Mouse (Mus musculus): Measurements from ENCODE around the gene Asap3. TPM values are rescaled to one million over a fixed set of nuclear protein-coding genes. Genes with fewer than 3 reads are reported as not detected.
A peak's percentile ranks its signal among the peaks of the same experiment; 100 is the strongest.

Gene Asap3
- total RNA-seq, 1 experiment, result 4.7 TPM

- peaks cover 0 to 2% of the 10 kb centered on the region in 2 experiments; a peak in 1 of 4 replicates for H3K4me1 ChIP-seq (ENCODE audit: control insufficient read depth in 2 of 2, insufficient read depth in 2 of 2, low read length in 2 of 2, poor library complexity in 1 of 2)
- H3K4me3 ChIP-seq (ENCODE audit: insufficient read depth in 1 of 2, low read depth in 1 of 2, low read length in 2 of 2, poor library complexity in 1 of 2, severe bottlenecking in 1 of 2), result no peak overlapping the region
- peaks cover 30% of the 10 kb centered on the region for H3K36me3 ChIP-seq (ENCODE audit: control insufficient read depth, insufficient read depth, low read length, poor library complexity, severe bottlenecking)
- H3K27ac ChIP-seq (ENCODE audit: insufficient read depth, low read depth, low read length, poor library complexity, severe bottlenecking), result no peak overlapping the region
- H3K9ac ChIP-seq (ENCODE audit: insufficient read depth, low read depth, low read length, poor library complexity, severe bottlenecking), result no peak overlapping the region
- in situ Hi-C loops (cut with MboI; ENCODE audit: low sequenced_read_pairs in 2 of 2, unreplicated experiment in 2 of 2), result no loop called here
- no peaks in the 10 kb centered on the region for H3K9me3 ChIP-seq (ENCODE audit: control insufficient read depth, insufficient read depth, low read depth, low read length)
- TF ChIP-seq HCFC1 (IDR thresholded peaks at IDR 0.05; ENCODE audit: borderline replicate concordance, insufficient read depth, low read length), result no peak
- no peak for TF ChIP-seq CHD2 (IDR thresholded peaks at IDR 0.05; ENCODE audit: low read depth, low read length)
- TF ChIP-seq ZC3H11A (IDR thresholded peaks at IDR 0.05; ENCODE audit: borderline replicate concordance, low read depth, low read length), result no peak
- TF ChIP-seq MAFK (IDR thresholded peaks at IDR 0.05; ENCODE audit: insufficient read depth, low read depth, low read length), result no peak
- TF ChIP-seq ZNF384 (IDR thresholded peaks at IDR 0.05; ENCODE audit: low read depth, low read length), result no peak
- DNase-seq (ENCODE audit: low read depth, low spot score), result no peak
Measured at GRCm38 (mm10) chr4:136185375-136185774, 20.8 kb upstream of the Asap3 start.

- H3K27ac ChIP-seq (ENCODE audit: insufficient read depth, low read depth, low read length, poor library complexity, severe bottlenecking), result no peak overlapping the region
- no peak for DNase-seq (ENCODE audit: low read depth, low spot score)
- peaks cover 34% of the 10 kb centered on the region for H3K36me3 ChIP-seq (ENCODE audit: control insufficient read depth, insufficient read depth, low read length, poor library complexity, severe bottlenecking)
- no peak overlapping the region for H3K4me3 ChIP-seq (ENCODE audit: insufficient read depth in 1 of 2, low read depth in 1 of 2, low read length in 2 of 2, poor library complexity in 1 of 2, severe bottlenecking in 1 of 2)
- TF ChIP-seq ZC3H11A (IDR thresholded peaks at IDR 0.05; ENCODE audit: borderline replicate concordance, low read depth, low read length) (no peak), CHD2 (IDR thresholded peaks at IDR 0.05; ENCODE audit: low read depth, low read length) (no peak), ZNF384 (IDR thresholded peaks at IDR 0.05; ENCODE audit: low read depth, low read length) (no peak), MAFK (IDR thresholded peaks at IDR 0.05; ENCODE audit: insufficient read depth, low read depth, low read length) (no peak), HCFC1 (IDR thresholded peaks at IDR 0.05; ENCODE audit: borderline replicate concordance, insufficient read depth, low read length) (no peak)
- H3K9me3 ChIP-seq (ENCODE audit: control insufficient read depth, insufficient read depth, low read depth, low read length), result no peaks in the 10 kb centered on the region
- no peak overlapping the region for H3K9ac ChIP-seq (ENCODE audit: insufficient read depth, low read depth, low read length, poor library complexity, severe bottlenecking)
- H3K4me1 ChIP-seq (ENCODE audit: control insufficient read depth in 2 of 2, insufficient read depth in 2 of 2, low read length in 2 of 2, poor library complexity in 1 of 2), result no peaks in the 10 kb centered on the region
- in situ Hi-C loops (cut with MboI; ENCODE audit: low sequenced_read_pairs in 2 of 2, unreplicated experiment in 2 of 2), result no loop called here
Measured at GRCm38 (mm10) chr4:136186315-136186714, 19.9 kb upstream of the Asap3 start.

- in situ Hi-C loops (cut with MboI; ENCODE audit: low sequenced_read_pairs in 2 of 2, unreplicated experiment in 2 of 2), result no loop called here
- Histone ChIP-seq H3K4me3 (ENCODE audit: insufficient read depth in 1 of 2, low read depth in 1 of 2, low read length in 2 of 2, poor library complexity in 1 of 2, severe bottlenecking in 1 of 2) (no peak overlapping the region), H3K36me3 (ENCODE audit: control insufficient read depth, insufficient read depth, low read length, poor library complexity, severe bottlenecking) (peaks cover 35% of the 10 kb centered on the region), H3K9ac (ENCODE audit: insufficient read depth, low read depth, low read length, poor library complexity, severe bottlenecking) (no peak overlapping the region), H3K4me1 (ENCODE audit: control insufficient read depth in 2 of 2, insufficient read depth in 2 of 2, low read length in 2 of 2, poor library complexity in 1 of 2) (no peaks in the 10 kb centered on the region), H3K9me3 (ENCODE audit: control insufficient read depth, insufficient read depth, low read depth, low read length) (no peaks in the 10 kb centered on the region), H3K27ac (ENCODE audit: insufficient read depth, low read depth, low read length, poor library complexity, severe bottlenecking) (no peak overlapping the region)
- DNase-seq (ENCODE audit: low read depth, low spot score), result no peak
- TF ChIP-seq HCFC1 (IDR thresholded peaks at IDR 0.05; ENCODE audit: borderline replicate concordance, insufficient read depth, low read length) (no peak), CHD2 (IDR thresholded peaks at IDR 0.05; ENCODE audit: low read depth, low read length) (no peak), ZNF384 (IDR thresholded peaks at IDR 0.05; ENCODE audit: low read depth, low read length) (no peak), MAFK (IDR thresholded peaks at IDR 0.05; ENCODE audit: insufficient read depth, low read depth, low read length) (no peak), ZC3H11A (IDR thresholded peaks at IDR 0.05; ENCODE audit: borderline replicate concordance, low read depth, low read length) (no peak)
Measured at GRCm38 (mm10) chr4:136186739-136187472, 19.3 kb upstream of the Asap3 start.

GRCm38 (mm10) chr4:136188973-136189737, 17.0 kb upstream of the Asap3 start:
- Histone ChIP-seq H3K4me3 (ENCODE audit: insufficient read depth in 1 of 2, low read depth in 1 of 2, low read length in 2 of 2, poor library complexity in 1 of 2, severe bottlenecking in 1 of 2) (no peak overlapping the region), H3K9ac (ENCODE audit: insufficient read depth, low read depth, low read length, poor library complexity, severe bottlenecking) (no peak overlapping the region), H3K27ac (ENCODE audit: insufficient read depth, low read depth, low read length, poor library complexity, severe bottlenecking) (no peak overlapping the region), H3K9me3 (ENCODE audit: control insufficient read depth, insufficient read depth, low read depth, low read length) (no peaks in the 10 kb centered on the region), H3K36me3 (ENCODE audit: control insufficient read depth, insufficient read depth, low read length, poor library complexity, severe bottlenecking) (peaks cover 39% of the 10 kb centered on the region; the same call in 1 of the 2 replicates), H3K4me1 (ENCODE audit: control insufficient read depth in 2 of 2, insufficient read depth in 2 of 2, low read length in 2 of 2, poor library complexity in 1 of 2) (peaks cover 4 to 15% of the 10 kb centered on the region in 2 experiments)
- no peak for DNase-seq (ENCODE audit: low read depth, low spot score)
- in situ Hi-C loops (cut with MboI; ENCODE audit: low sequenced_read_pairs in 2 of 2, unreplicated experiment in 2 of 2), result no loop called here
- peak; percentile 63 for TF ChIP-seq ZNF384 (IDR thresholded peaks at IDR 0.05; ENCODE audit: low read depth, low read length)
- no peak for TF ChIP-seq MAFK (IDR thresholded peaks at IDR 0.05; ENCODE audit: insufficient read depth, low read depth, low read length)
